Mouse (Mus musculus) testis, adult 2 months (tissue): ENCODE data around the gene Tgfb1.

Experiments
- CTCF ChIP-seq: fragments of 200-500 bp; IDR thresholded peaks from 2 replicates; pipeline ENCODE4 v1.5.1; 2012; ENCODE audit warnings: low read depth, mild to moderate bottlenecking, inconsistent platforms, low read length, moderate library complexity; ENCODE audit not compliant: control insufficient read depth, insufficient read depth, insufficient replicate concordance
- POLR2A ChIP-seq: fragments of 200-500 bp; IDR thresholded peaks from 2 replicates; pipeline ENCODE4 v1.6.1; 2012; ENCODE audit warnings: low read depth, mild to moderate bottlenecking, inconsistent platforms, low read length, moderate library complexity; ENCODE audit not compliant: control insufficient read depth

- no peak for TF ChIP-seq CTCF
- TF ChIP-seq POLR2A, result no peak
Measured at GRCm38 (mm10) chr7:25681341-25682231, 5.2 kb upstream of the Tgfb1 start.
